Comparison of ENCODE assay signal across 8 mouse cellular contexts in genomic region chr5:24751305-24752174, GRCm38 (mm10). TPM values are rescaled to one million over a fixed set of nuclear protein-coding genes. Genes with fewer than 3 reads are reported as not detected.
DNase-seq lines count a peak whose midpoint lies in the region; ATAC-seq and TF ChIP-seq lines count a peak whose summit lies in the region.

No protein-coding gene starts in this region.

- DNase-seq in right cerebral cortex, postnatal 10 days (ENCODE audit: low spot score in 2 of 2): peak; percentile 63 to 78
- DNase-seq in right cerebral cortex, adult 18-20 months: no peak
- DNase-seq in cerebellum, postnatal 25 days: peak; percentile 53 to 55
- DNase-seq in limb, embryonic 14.5 days (ENCODE audit: low spot score): peak; percentile 74

- H3K4me2 ChIP-seq in intestine, embryonic 15.5 days (replicated peaks): peak overlapping the region; percentile 89
- peak overlapping the region; percentile 95 for H3K4me2 ChIP-seq in limb, embryonic 14.5 days (replicated peaks; ENCODE audit: low read depth, low read length, severe bottlenecking)
- peak overlapping the region; percentile 88 for H3K4me2 ChIP-seq in midbrain, embryonic 13.5 days (replicated peaks)
- peak overlapping the region; percentile 89 for H3K4me2 ChIP-seq in stomach, embryonic 15.5 days

- peak overlapping the region; percentile 53 for H3K4me3 ChIP-seq in intestine, embryonic 15.5 days (replicated peaks)
- peak overlapping the region; percentile 46 for H3K4me3 ChIP-seq in limb, embryonic 14.5 days (replicated peaks; ENCODE audit: low read length)
- peak overlapping the region; percentile 60 for H3K4me3 ChIP-seq in midbrain, embryonic 13.5 days (replicated peaks)
- peak overlapping the region; percentile 56 for H3K4me3 ChIP-seq in stomach, embryonic 15.5 days (replicated peaks)

- ATAC-seq in granulocyte monocyte progenitor cell, adult 5-6 weeks (replicated peaks; ENCODE audit: poor library complexity, severe bottlenecking): peak; percentile 38
- peak; percentile 76 for ATAC-seq in intestine, embryonic 15.5 days
- ATAC-seq in limb, embryonic 14.5 days (ENCODE audit: low FRiP score, low read depth): peak; percentile 60
- ATAC-seq in midbrain, embryonic 13.5 days: peak; percentile 64
- peak; percentile 68 for ATAC-seq in stomach, embryonic 15.5 days (ENCODE audit: insufficient read depth, low FRiP score, low read depth)

- no peaks in the 10 kb centered on the region for H3K36me3 ChIP-seq in intestine, embryonic 15.5 days
- H3K36me3 ChIP-seq in limb, embryonic 14.5 days (ENCODE audit: control insufficient read depth, insufficient read depth, low read length): no peaks in the 10 kb centered on the region
- H3K36me3 ChIP-seq in midbrain, embryonic 13.5 days: no peaks in the 10 kb centered on the region
- no peaks in the 10 kb centered on the region for H3K36me3 ChIP-seq in stomach, embryonic 15.5 days

- 2% methylated on average over 25 of the region's 25 CpGs for WGBS in intestine, embryonic 15.5 days
- 1% methylated on average over 25 of the region's 25 CpGs for WGBS in limb, embryonic 14.5 days
- 2% methylated on average over 25 of the region's 25 CpGs for WGBS in midbrain, embryonic 13.5 days
- 2% methylated on average over 24 of the region's 25 CpGs for WGBS in stomach, embryonic 15.5 days

- peaks cover 44% of the 10 kb centered on the region for H3K4me1 ChIP-seq in intestine, embryonic 15.5 days (replicated peaks)
- H3K4me1 ChIP-seq in limb, embryonic 14.5 days (ENCODE audit: control insufficient read depth, insufficient read depth, low read length): peaks cover 18% of the 10 kb centered on the region
- H3K4me1 ChIP-seq in midbrain, embryonic 13.5 days (replicated peaks): peaks cover 30% of the 10 kb centered on the region
- peaks cover 32% of the 10 kb centered on the region for H3K4me1 ChIP-seq in stomach, embryonic 15.5 days

- no peaks in the 10 kb centered on the region for H3K9me3 ChIP-seq in intestine, embryonic 15.5 days
- H3K9me3 ChIP-seq in limb, embryonic 14.5 days (ENCODE audit: control insufficient read depth, low read length): no peaks in the 10 kb centered on the region
- no peaks in the 10 kb centered on the region for H3K9me3 ChIP-seq in midbrain, embryonic 13.5 days
- no peaks in the 10 kb centered on the region for H3K9me3 ChIP-seq in stomach, embryonic 15.5 days

- peak overlapping the region; percentile 96 for H3K27ac ChIP-seq in intestine, embryonic 15.5 days
- H3K27ac ChIP-seq in limb, embryonic 14.5 days (replicated peaks; ENCODE audit: low read depth, low read length): peak overlapping the region; percentile 88
- peak overlapping the region; percentile 75 for H3K27ac ChIP-seq in midbrain, embryonic 13.5 days
- peak overlapping the region; percentile 93 for H3K27ac ChIP-seq in stomach, embryonic 15.5 days

- H3K9ac ChIP-seq in intestine, embryonic 15.5 days: peak overlapping the region; percentile 72
- peak overlapping the region; percentile 81 for H3K9ac ChIP-seq in limb, embryonic 14.5 days (ENCODE audit: low read depth, low read length, severe bottlenecking)
- peak overlapping the region; percentile 77 for H3K9ac ChIP-seq in midbrain, embryonic 13.5 days (replicated peaks)
- H3K9ac ChIP-seq in stomach, embryonic 15.5 days: peak overlapping the region; percentile 57

- H3K27me3 ChIP-seq in intestine, embryonic 15.5 days (replicated peaks): no peaks in the 10 kb centered on the region
- no peaks in the 10 kb centered on the region for H3K27me3 ChIP-seq in limb, embryonic 14.5 days (ENCODE audit: control insufficient read depth, insufficient read depth, low read length)
- H3K27me3 ChIP-seq in midbrain, embryonic 13.5 days: no peaks in the 10 kb centered on the region; the same call in 1 of the 2 replicates
- H3K27me3 ChIP-seq in stomach, embryonic 15.5 days (replicated peaks): no peaks in the 10 kb centered on the region

- TF ChIP-seq POLR2A in limb, embryonic 14.5 days (IDR thresholded peaks at IDR 0.05; ENCODE audit: borderline replicate concordance, extremely low read depth, insufficient read depth, insufficient read length): no peak

RNA-seq across cellular contexts. Expression of gene Crygn, which starts 6.3 kb away (rescaled TPM):
- not detected in 2 replicates for total RNA-seq in granulocyte monocyte progenitor cell, adult 5-6 weeks (2014; fragmentation: Nextera tagmentation)
- not detected in 2 replicates for total RNA-seq in granulocyte monocyte progenitor cell, adult 5-6 weeks (2017)
- 1.3 and 1.8 TPM in 2 replicates for polyA plus RNA-seq in intestine, embryonic 15.5 days (2015; fragmentation: Nextera tagmentation; extraction: Ambion mirVana)
- polyA plus RNA-seq in limb, embryonic 14.5 days (2012; rRNA removed): 0.09 TPM in 1 of 2 replicates, not detected in the other
- 1.0 and 2.3 TPM in 2 replicates for polyA plus RNA-seq in limb, embryonic 14.5 days (2014; fragmentation: Nextera tagmentation; extraction: Ambion mirVana)
- polyA plus RNA-seq in midbrain, embryonic 13.5 days (2015; fragmentation: Nextera tagmentation; extraction: Ambion mirVana): 0.53 TPM in 1 of 2 replicates, not detected in the other
- 1.6 and 1.7 TPM in 2 replicates for polyA plus RNA-seq in stomach, embryonic 15.5 days (2015; fragmentation: Nextera tagmentation; extraction: Ambion mirVana)

RNA-seq across cellular contexts. Expression of gene Wdr86, which starts 21.0 kb away (rescaled TPM):
- total RNA-seq in granulocyte monocyte progenitor cell, adult 5-6 weeks (2014; fragmentation: Nextera tagmentation): 1.5 and 2.2 TPM in 2 replicates
- not detected in 2 replicates for total RNA-seq in granulocyte monocyte progenitor cell, adult 5-6 weeks (2017)
- 10.6 and 11.6 TPM in 2 replicates for polyA plus RNA-seq in intestine, embryonic 15.5 days (2015; fragmentation: Nextera tagmentation; extraction: Ambion mirVana)
- 37.5 and 59.4 TPM in 2 replicates for polyA plus RNA-seq in limb, embryonic 14.5 days (2012; rRNA removed)
- 25.4 and 32.0 TPM in 2 replicates for polyA plus RNA-seq in limb, embryonic 14.5 days (2014; fragmentation: Nextera tagmentation; extraction: Ambion mirVana)
- polyA plus RNA-seq in midbrain, embryonic 13.5 days (2015; fragmentation: Nextera tagmentation; extraction: Ambion mirVana): 3.8 and 4.9 TPM in 2 replicates
- 14.3 and 15.1 TPM in 2 replicates for polyA plus RNA-seq in stomach, embryonic 15.5 days (2015; fragmentation: Nextera tagmentation; extraction: Ambion mirVana)
